Mouse (Mus musculus) neural tube, embryonic 11.5 days (tissue): Measurements from ENCODE around the gene Acap3. TPM values are rescaled to one million over a fixed set of nuclear protein-coding genes. Genes with fewer than 3 reads are reported as not detected.

Experiments
- ATAC-seq: fragments of 200-750 bp; cut with Nextera tagmentation; 2 replicates; pipeline ENCODE4 v1.8.0; 2017; ENCODE audit warnings: moderate number of reproducible peaks, mild to moderate bottlenecking, moderate TSS enrichment, moderate library complexity; ENCODE audit not compliant: insufficient read depth, low FRiP score, low TSS enrichment
- DNase-seq: peaks from one replicate; pipeline ENCODE4 v3.0.0-alpha.2; 2015; ENCODE audit warnings: low spot score
- H3K27ac ChIP-seq: fragments of 300-500 bp; sonication (generic); 2 replicates; pipeline ENCODE4 v1.5.1; 2014; ENCODE audit warnings: low read depth, mild to moderate bottlenecking, low read length
- H3K27me3 ChIP-seq: fragments of 300-500 bp; sonication (generic); 2 replicates; pipeline ENCODE4 v1.6.1; 2014; ENCODE audit warnings: mild to moderate bottlenecking, low read length, mixed read lengths; ENCODE audit not compliant: control insufficient read depth, insufficient read depth
- H3K36me3 ChIP-seq: fragments of 300-500 bp; sonication (generic); 2 replicates; pipeline ENCODE4 v1.6.1; 2014; ENCODE audit warnings: mild to moderate bottlenecking, low read length, moderate library complexity, mixed read lengths; ENCODE audit not compliant: control insufficient read depth, insufficient read depth
- H3K4me1 ChIP-seq: fragments of 300-500 bp; sonication (generic); 2 replicates; pipeline ENCODE4 v1.6.1; 2014; ENCODE audit warnings: low read length, mixed read lengths; ENCODE audit not compliant: control insufficient read depth, insufficient read depth
- H3K4me2 ChIP-seq: fragments of 300-500 bp; sonication (generic); 2 replicates; pipeline ENCODE4 v1.6.1; 2014; ENCODE audit warnings: low read depth, mild to moderate bottlenecking, moderate library complexity
- H3K4me3 ChIP-seq: fragments of 300-500 bp; sonication (generic); 2 replicates; pipeline ENCODE4 v1.5.1; 2014; ENCODE audit warnings: low read depth, low read length
- H3K9ac ChIP-seq: fragments of 300-500 bp; sonication (generic); 2 replicates; pipeline ENCODE4 v1.6.1; 2014; ENCODE audit warnings: mild to moderate bottlenecking, low read length
- H3K9me3 ChIP-seq: fragments of 300-500 bp; sonication (generic); 2 replicates; pipeline ENCODE4 v1.6.1; 2016; ENCODE audit warnings: low read length; ENCODE audit not compliant: control insufficient read depth
- WGBS: fragments of 180-500 bp; shearing (Covaris S2); extraction: QIAGEN DNeasy Blood & Tissue Kit; methylation state at CpG from one replicate; pipeline ENCODE4 v1.1.7; 2014; 5-methylcytosine and 5-hydroxymethylcytosine counted together
- polyA plus RNA-seq: library from polyadenylated mRNA; unstranded; fragments of >200 nt; fragmentation: Nextera tagmentation; extraction: Ambion mirVana; gene quantifications from 2 replicates; pipeline ENCODE4 v1.2.1, GENCODE M21; 2014

Gene Acap3
- polyA plus RNA-seq, 1 experiment from 2014 or later = 45.4 TPM

DNA sequence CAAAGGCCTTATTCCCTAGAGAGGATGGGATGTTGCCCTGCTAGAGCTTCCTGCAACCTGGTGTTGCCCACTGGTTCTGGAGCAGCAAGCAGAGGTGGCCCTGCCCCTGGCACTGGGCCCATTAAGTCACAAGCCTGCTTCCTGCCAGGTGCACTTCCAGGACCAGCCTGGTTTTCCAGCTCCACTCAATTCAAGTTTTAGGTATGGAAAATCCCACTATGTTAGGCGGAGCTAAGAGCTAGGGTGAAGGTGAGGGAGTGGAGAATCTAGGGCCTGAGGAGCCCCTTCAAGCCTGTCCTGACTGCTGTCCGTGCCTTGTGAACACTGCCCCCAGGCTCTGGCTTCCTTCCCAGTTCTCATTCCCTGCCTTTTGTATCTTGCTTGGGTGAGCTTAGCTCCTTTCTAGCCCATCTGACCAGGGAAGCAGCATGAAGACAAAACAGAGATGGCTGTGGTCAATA lies 39.6 kb upstream of the Acap3 start:
- ATAC-seq (no peak), DNase-seq (no peak)
- H3K27ac ChIP-seq = no peak overlapping the region
- no peak overlapping the region for H3K4me2 ChIP-seq
- no peaks in the 10 kb centered on the region for H3K27me3 ChIP-seq
- H3K9ac ChIP-seq = no peak overlapping the region
- peaks cover 14% of the 10 kb centered on the region for H3K4me1 ChIP-seq
- 93% methylated on average over 2 of the region's 2 CpGs for WGBS
- no peak overlapping the region for H3K4me3 ChIP-seq
- H3K36me3 ChIP-seq = peaks cover 5% of the 10 kb centered on the region
- no peaks in the 10 kb centered on the region for H3K9me3 ChIP-seq

- Histone ChIP-seq H3K4me1 (peaks cover 7% of the 10 kb centered on the region), H3K9ac (no peak overlapping the region), H3K4me3 (no peak overlapping the region), H3K4me2 (no peak overlapping the region), H3K36me3 (peaks cover 9% of the 10 kb centered on the region), H3K27ac (no peak overlapping the region), H3K27me3 (no peaks in the 10 kb centered on the region), H3K9me3 (no peaks in the 10 kb centered on the region)
- no peak for ATAC-seq
- 90% methylated on average over 9 of the region's 9 CpGs for WGBS
- no peak for DNase-seq
Observed at GRCm38 (mm10) chr4:155853421-155853820, 38.2 kb upstream of the Acap3 start.

DNA sequence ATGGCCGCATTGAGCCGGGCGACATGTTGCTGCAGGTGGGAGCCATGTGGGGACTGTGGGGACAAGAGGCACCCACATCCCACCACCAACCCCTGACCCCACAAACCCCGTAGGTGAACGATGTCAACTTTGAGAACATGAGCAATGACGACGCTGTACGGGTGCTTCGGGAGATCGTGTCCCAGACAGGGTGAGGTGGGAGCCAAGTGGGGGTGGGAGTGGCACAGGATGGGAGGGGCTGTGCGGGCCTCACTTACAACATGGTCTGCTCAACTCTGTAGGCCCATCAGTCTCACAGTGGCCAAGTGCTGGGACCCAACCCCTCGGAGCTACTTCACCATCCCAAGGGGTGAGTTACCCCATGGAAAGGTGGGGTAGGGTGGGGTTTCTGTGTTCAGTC lies 36.6 kb upstream of the Acap3 start:
- WGBS = 96% methylated on average over 12 of the region's 12 CpGs
- Histone ChIP-seq H3K27ac (no peak overlapping the region), H3K36me3 (peaks cover 11% of the 10 kb centered on the region), H3K4me1 (no peaks in the 10 kb centered on the region), H3K4me3 (no peak overlapping the region), H3K27me3 (no peaks in the 10 kb centered on the region), H3K4me2 (no peak overlapping the region), H3K9me3 (no peaks in the 10 kb centered on the region), H3K9ac (no peak overlapping the region)
- ATAC-seq (no peak), DNase-seq (no peak)

- Histone ChIP-seq H3K9ac (no peak overlapping the region), H3K4me1 (no peaks in the 10 kb centered on the region), H3K4me2 (no peak overlapping the region), H3K27me3 (no peaks in the 10 kb centered on the region), H3K4me3 (no peak overlapping the region), H3K27ac (no peak overlapping the region), H3K36me3 (peaks cover 11% of the 10 kb centered on the region), H3K9me3 (no peaks in the 10 kb centered on the region)
- ATAC-seq (no peak), DNase-seq (no peak)
- 96% methylated on average over 12 of the region's 12 CpGs for WGBS
Observed at GRCm38 (mm10) chr4:155856071-155856470, 35.6 kb upstream of the Acap3 start.

GRCm38 (mm10) chr4:155856881-155857280 lies 34.7 kb upstream of the Acap3 start:
- Histone ChIP-seq H3K4me3 (no peak overlapping the region), H3K4me1 (no peaks in the 10 kb centered on the region), H3K9ac (no peak overlapping the region), H3K9me3 (no peaks in the 10 kb centered on the region), H3K27me3 (no peaks in the 10 kb centered on the region), H3K4me2 (no peak overlapping the region), H3K27ac (no peak overlapping the region), H3K36me3 (peaks cover 11% of the 10 kb centered on the region)
- ATAC-seq = no peak
- DNase-seq = no peak
- WGBS = 84% methylated on average over 3 of the region's 3 CpGs

GRCm38 (mm10) chr4:155859318-155859717 lies 32.3 kb upstream of the Acap3 start:
- no peak overlapping the region for H3K27ac ChIP-seq
- H3K9ac ChIP-seq = no peak overlapping the region
- H3K4me1 ChIP-seq = no peaks in the 10 kb centered on the region
- 29% methylated on average over 13 of the region's 13 CpGs for WGBS
- H3K27me3 ChIP-seq = no peaks in the 10 kb centered on the region
- peak; percentile 76 for DNase-seq
- no peak overlapping the region for H3K4me3 ChIP-seq
- H3K4me2 ChIP-seq = no peak overlapping the region
- no peaks in the 10 kb centered on the region for H3K9me3 ChIP-seq
- no peak for ATAC-seq
- H3K36me3 ChIP-seq = peaks cover 11% of the 10 kb centered on the region

DNA sequence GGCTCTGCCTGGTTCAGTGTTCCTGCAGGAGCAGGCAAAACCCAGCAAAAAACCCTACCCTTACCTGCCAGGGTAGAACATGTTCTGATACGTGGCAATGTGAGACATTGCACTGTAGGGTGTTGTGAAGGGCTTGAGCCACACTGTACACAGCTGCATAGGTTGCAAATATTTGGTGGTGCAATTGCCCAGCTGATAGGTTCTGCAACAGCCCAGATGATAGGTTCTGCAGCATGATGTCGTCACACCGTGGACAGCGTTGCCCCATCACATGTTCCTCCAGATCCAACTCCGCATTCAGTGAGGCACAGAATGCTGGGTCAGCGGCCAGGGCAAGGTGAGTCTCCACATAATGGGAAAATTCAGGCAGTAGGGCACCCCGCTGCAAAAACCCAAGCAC lies 29.8 kb upstream of the Acap3 start:
- no peak for ATAC-seq
- WGBS = 92% methylated on average over 7 of the region's 7 CpGs

GRCm38 (mm10) chr4:155863001-155863400 lies 28.6 kb upstream of the Acap3 start, which contains the start of gene Tas1r3:
Gene Tas1r3 (minus strand): TSS chr4:155863362.
- Histone ChIP-seq H3K9me3 (no peaks in the 10 kb centered on the region), H3K27ac (no peak within 1 kb of the TSS), H3K4me3 (no peak within 1 kb of the TSS), H3K36me3 (peaks cover 8% of the 10 kb centered on the region; the same call in 1 of the 2 replicates), H3K9ac (no peak within 1 kb of the TSS), H3K4me1 (no peaks in the 10 kb centered on the region), H3K4me2 (no peak within 1 kb of the TSS), H3K27me3 (no peaks in the 10 kb centered on the region)
- ATAC-seq = no peak
- DNase-seq = no peak
- WGBS = 77% methylated on average over 5 of the region's 5 CpGs

More for the DNA sequence above, 29.8 kb upstream of the Acap3 start:
- Histone ChIP-seq H3K9me3 (no peaks in the 10 kb centered on the region), H3K36me3 (peaks cover 10% of the 10 kb centered on the region), H3K9ac (no peak overlapping the region), H3K27ac (no peak overlapping the region), H3K4me2 (no peak overlapping the region), H3K4me1 (no peaks in the 10 kb centered on the region), H3K4me3 (no peak overlapping the region), H3K27me3 (no peaks in the 10 kb centered on the region)
- DNase-seq = no peak

DNA sequence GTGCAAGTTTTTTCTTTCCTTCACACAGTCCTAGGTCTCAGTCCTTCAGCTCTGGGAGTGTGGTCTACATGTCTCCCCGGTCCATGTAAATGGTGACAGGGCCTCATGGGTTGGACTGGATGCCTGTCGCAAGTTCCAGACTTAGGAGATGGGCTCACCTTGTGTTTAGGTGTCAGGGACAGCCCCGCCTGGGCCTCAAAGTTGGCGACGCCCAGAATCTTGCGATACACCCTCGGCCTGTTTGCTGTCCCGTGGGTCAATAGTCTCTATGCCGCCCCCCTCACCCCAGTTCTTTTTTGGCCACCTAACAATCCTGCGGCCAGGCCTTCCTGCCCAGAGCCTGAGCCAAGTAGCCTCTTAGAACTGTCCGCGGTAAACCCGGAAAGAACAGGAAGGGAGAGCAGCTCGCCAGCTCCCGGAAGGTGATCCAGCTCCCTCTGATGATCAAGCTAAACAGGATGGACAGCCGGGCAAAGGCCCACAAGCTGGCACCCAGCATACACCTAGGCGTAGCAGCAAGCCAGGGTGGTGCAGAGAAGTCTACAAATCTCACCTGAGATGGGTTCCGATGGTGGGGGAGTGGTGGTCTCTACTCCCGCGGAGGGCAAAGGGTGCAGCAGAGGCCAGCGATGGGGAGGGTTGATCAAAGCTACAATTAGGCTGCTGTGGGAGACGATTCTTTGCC lies 22.9 kb upstream of the Acap3 start:
- 13% methylated on average over 22 of the region's 22 CpGs for WGBS
- peaks cover 10% of the 10 kb centered on the region for H3K36me3 ChIP-seq
- H3K4me1 ChIP-seq = peaks cover 5% of the 10 kb centered on the region
- ATAC-seq (no peak), DNase-seq (no peak)
- no peaks in the 10 kb centered on the region for H3K27me3 ChIP-seq
- no peak overlapping the region for H3K27ac ChIP-seq
- peak overlapping the region; percentile 75 for H3K4me3 ChIP-seq
- no peaks in the 10 kb centered on the region for H3K9me3 ChIP-seq
- peak overlapping the region; percentile 97 for H3K4me2 ChIP-seq
- peak overlapping the region; percentile 83 for H3K9ac ChIP-seq
